Mouse (Mus musculus) heart, postnatal 0 days (tissue): Measurements from ENCODE around the gene Lmo1.

ENCODE experiments used
- CTCF ChIP-seq: IDR thresholded peaks from 2 replicates; pipeline ENCODE4 v1.5.1; 2016; ENCODE audit warnings: antibody characterized with exemption, control low read depth, low read depth
- EP300 ChIP-seq: IDR thresholded peaks from 2 replicates; pipeline ENCODE4 v1.6.1; 2016; ENCODE audit warnings: antibody characterized with exemption, low read depth

DNA sequence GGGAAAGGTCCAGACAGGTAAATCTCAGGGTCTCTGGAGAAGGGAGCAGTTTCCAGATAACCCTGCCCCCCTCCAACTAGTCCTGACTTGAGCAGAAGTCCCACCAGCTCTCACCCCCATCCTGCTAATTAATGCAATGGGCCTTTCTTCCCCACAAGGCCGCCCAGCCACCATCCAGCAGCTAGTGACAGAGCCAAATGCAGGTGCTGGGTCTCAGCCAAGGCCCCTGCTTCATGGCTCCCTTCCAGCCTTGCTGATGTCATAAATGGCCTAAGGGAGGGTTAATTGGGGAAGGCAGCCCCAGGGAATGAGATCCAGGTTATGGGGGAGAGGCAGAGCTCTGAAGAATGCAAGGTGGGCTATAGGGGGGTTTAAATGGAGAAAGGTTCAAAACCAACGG lies 32.4 kb downstream of the Lmo1 start:
- no peak for TF ChIP-seq CTCF
- no peak for TF ChIP-seq EP300
